Mouse (Mus musculus) C2C12 (cell line): ENCODE measurements at regions not wholly inside any gene's neighbourhood (a gene's known extent, or its start where the extent isn't known, plus 50 kb on each side); places are given as distances from the start of the nearest gene placed in this dataset.
A peak's percentile ranks its signal among the peaks of the same experiment; 100 is the strongest.

Experiments
- CEBPB ChIP-seq: IDR thresholded peaks from one replicate; pipeline ENCODE4 v1.6.1; 2011; ENCODE audit warnings: low read depth, mild to moderate bottlenecking, control low read depth, moderate library complexity
- CTCF ChIP-seq: IDR thresholded peaks from one replicate; pipeline ENCODE4 v1.5.1; 2011; ENCODE audit not compliant: control insufficient read depth, insufficient read depth, insufficient read length
- FOSL1 ChIP-seq: IDR thresholded peaks from one replicate; pipeline ENCODE4 v1.8.0; 2011; ENCODE audit warnings: mild to moderate bottlenecking, low read length; ENCODE audit not compliant: poor library complexity, insufficient read depth, severe bottlenecking
- MAX ChIP-seq: IDR thresholded peaks from one replicate; pipeline ENCODE4 v1.6.1; 2011; ENCODE audit warnings: mild to moderate bottlenecking, control low read depth
- MYOG ChIP-seq: IDR thresholded peaks from one replicate; pipeline ENCODE4 v1.6.1; 2011; ENCODE audit not compliant: control insufficient read depth, insufficient read length; ENCODE audit errors: extremely low read depth

DNA sequence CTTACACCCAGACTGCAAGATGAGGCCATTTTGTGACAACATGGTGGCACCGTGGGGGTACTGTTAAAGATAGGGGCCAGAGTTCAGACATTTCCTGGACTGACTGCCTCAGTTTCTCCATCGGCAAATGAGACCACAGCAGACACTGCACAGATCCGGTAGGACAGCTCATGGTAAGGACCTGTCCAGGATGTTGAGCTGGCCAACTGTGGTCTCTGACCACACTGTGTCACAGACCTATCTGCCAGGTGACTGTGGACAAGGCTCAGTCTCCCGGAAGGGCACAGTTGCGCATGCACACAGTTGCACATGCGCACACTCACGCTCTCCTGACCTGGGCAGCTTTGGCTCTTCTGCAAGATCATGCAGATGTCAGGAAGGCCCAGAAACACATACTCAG is 92.6 kb downstream of the 1700001O22Rik start:
- no peak for TF ChIP-seq CTCF
- TF ChIP-seq FOSL1 = no peak
- TF ChIP-seq MYOG = no peak
- TF ChIP-seq CEBPB = no peak
- TF ChIP-seq MAX = peak; percentile 35
